Mouse (Mus musculus) adrenal gland, postnatal 36 days (tissue): ENCODE results near the gene Park7. TPM values are rescaled to one million over a fixed set of nuclear protein-coding genes. Genes with fewer than 3 reads are reported as not detected.

Source experiments
- total RNA-seq, 2 experiments: library from RNA; stranded (reverse); gene quantifications; 2 replicates each; pipeline ENCODE4 v1.2.3; 2021

Park7 gene
- total RNA-seq, 2 experiments from 2014 or later: 283 to 288 TPM

Other genes with a start within 250 kb of the Park7 start
- gene Errfi1, start 60.5 kb downstream of the Park7 start, total RNA-seq: 10 to 100 TPM; 42.6 to 82.9 TPM
- gene Tnfrsf9, start 125 bp upstream of the Park7 start, total RNA-seq: under 1 TPM in 1 of 2 experiments, not detected in 1; 0.50 TPM
- not detected for gene Uts2, start 82.7 kb upstream of the Park7 start, total RNA-seq
- 10 to 100 TPM; 12.3 to 25.1 TPM for gene Per3, start 130.2 kb upstream of the Park7 start, total RNA-seq
- 10 to 100 TPM; 74.9 to 86.0 TPM for gene Vamp3, start 143.5 kb upstream of the Park7 start, total RNA-seq
- not detected for gene Gm13090, start 175.1 kb upstream of the Park7 start, total RNA-seq